Mouse (Mus musculus) adrenal gland, adult 2 months (tissue): Measurements from ENCODE around the gene Atp5f1. TPM values are rescaled to one million over a fixed set of nuclear protein-coding genes. Genes with fewer than 3 reads are reported as not detected.
"Not testable (repeated sequence)": the region's sequence is repeated elsewhere in the genome, so short reads cannot be mapped to it uniquely, and the experiment has no call there.

ENCODE experiments used
- DNase-seq: peaks from one replicate; pipeline ENCODE4 v3.0.0; 2021
- polyA plus RNA-seq: library from polyadenylated mRNA; depleted of rRNA; stranded (reverse); fragments of >200 nt; gene quantifications from 2 replicates; pipeline ENCODE4 v1.2.3, GENCODE M21; 2012
- total RNA-seq, 2 experiments: library from RNA; stranded (reverse); gene quantifications; 2 replicates each; pipeline ENCODE4 v1.2.3; 2021

Atp5f1 gene
- total and polyA plus RNA-seq, 3 experiments, result 191 to 394 (median 364) TPM

- DNase-seq, result no peak
Observed at GRCm38 (mm10) chr3:105931095-105931494, 28.8 kb downstream of the Atp5f1 start.

- DNase-seq, result no peak
Observed at GRCm38 (mm10) chr3:105929821-105930220, 30.1 kb downstream of the Atp5f1 start.

- DNase-seq, result no peak
Observed at GRCm38 (mm10) chr3:105928781-105929180, 31.1 kb downstream of the Atp5f1 start.

GRCm38 (mm10) chr3:105928195-105928569 lies 31.7 kb downstream of the Atp5f1 start:
- no peak for DNase-seq

- DNase-seq, result no peak
Observed at GRCm38 (mm10) chr3:105927561-105928194, 32.2 kb downstream of the Atp5f1 start.

GRCm38 (mm10) chr3:105924616-105925015 lies 35.3 kb downstream of the Atp5f1 start:
- no peak for DNase-seq

- DNase-seq, result no peak
Observed at GRCm38 (mm10) chr3:105921959-105922358, 37.9 kb downstream of the Atp5f1 start.

- DNase-seq, result not testable (repeated sequence)
Observed at GRCm38 (mm10) chr3:105920743-105921142, 39.2 kb downstream of the Atp5f1 start.

- DNase-seq, result no peak
Observed at GRCm38 (mm10) chr3:105918355-105918745, 41.5 kb downstream of the Atp5f1 start.

- DNase-seq, result no peak
Observed at GRCm38 (mm10) chr3:105917656-105918354, 42.1 kb downstream of the Atp5f1 start.

GRCm38 (mm10) chr3:105916455-105916854 lies 43.4 kb downstream of the Atp5f1 start:
- not testable (repeated sequence) for DNase-seq

- no peak for DNase-seq
Observed at GRCm38 (mm10) chr3:105915281-105915680, 44.6 kb downstream of the Atp5f1 start.

- no peak for DNase-seq
Observed at GRCm38 (mm10) chr3:105913839-105914681, 45.8 kb downstream of the Atp5f1 start.

GRCm38 (mm10) chr3:105912097-105912880 lies 47.6 kb downstream of the Atp5f1 start:
- DNase-seq, result peak; percentile 27

GRCm38 (mm10) chr3:105910519-105911190 lies 49.2 kb downstream of the Atp5f1 start:
- DNase-seq, result no peak

- no peak for DNase-seq
Observed at GRCm38 (mm10) chr3:105908976-105909375, 50.9 kb downstream of the Atp5f1 start.

- no peak for DNase-seq
Observed at GRCm38 (mm10) chr3:105907956-105908655, 51.8 kb downstream of the Atp5f1 start.

- DNase-seq, result no peak
Observed at GRCm38 (mm10) chr3:105904721-105905120, 55.2 kb downstream of the Atp5f1 start.

- no peak for DNase-seq
Observed at GRCm38 (mm10) chr3:105904213-105904612, 55.7 kb downstream of the Atp5f1 start.

GRCm38 (mm10) chr3:105901468-105901867 lies 58.4 kb downstream of the Atp5f1 start:
- DNase-seq, result no peak

- no peak for DNase-seq
Observed at GRCm38 (mm10) chr3:105900716-105901115, 59.2 kb downstream of the Atp5f1 start.
